Mouse (Mus musculus): Measurements from ENCODE around the gene Olfr222. TPM values are rescaled to one million over a fixed set of nuclear protein-coding genes. Genes with fewer than 3 reads are reported as not detected.

Olfr222 gene
- polyA plus RNA-seq, 1 experiment from 2014 or later: not detected

DNA sequence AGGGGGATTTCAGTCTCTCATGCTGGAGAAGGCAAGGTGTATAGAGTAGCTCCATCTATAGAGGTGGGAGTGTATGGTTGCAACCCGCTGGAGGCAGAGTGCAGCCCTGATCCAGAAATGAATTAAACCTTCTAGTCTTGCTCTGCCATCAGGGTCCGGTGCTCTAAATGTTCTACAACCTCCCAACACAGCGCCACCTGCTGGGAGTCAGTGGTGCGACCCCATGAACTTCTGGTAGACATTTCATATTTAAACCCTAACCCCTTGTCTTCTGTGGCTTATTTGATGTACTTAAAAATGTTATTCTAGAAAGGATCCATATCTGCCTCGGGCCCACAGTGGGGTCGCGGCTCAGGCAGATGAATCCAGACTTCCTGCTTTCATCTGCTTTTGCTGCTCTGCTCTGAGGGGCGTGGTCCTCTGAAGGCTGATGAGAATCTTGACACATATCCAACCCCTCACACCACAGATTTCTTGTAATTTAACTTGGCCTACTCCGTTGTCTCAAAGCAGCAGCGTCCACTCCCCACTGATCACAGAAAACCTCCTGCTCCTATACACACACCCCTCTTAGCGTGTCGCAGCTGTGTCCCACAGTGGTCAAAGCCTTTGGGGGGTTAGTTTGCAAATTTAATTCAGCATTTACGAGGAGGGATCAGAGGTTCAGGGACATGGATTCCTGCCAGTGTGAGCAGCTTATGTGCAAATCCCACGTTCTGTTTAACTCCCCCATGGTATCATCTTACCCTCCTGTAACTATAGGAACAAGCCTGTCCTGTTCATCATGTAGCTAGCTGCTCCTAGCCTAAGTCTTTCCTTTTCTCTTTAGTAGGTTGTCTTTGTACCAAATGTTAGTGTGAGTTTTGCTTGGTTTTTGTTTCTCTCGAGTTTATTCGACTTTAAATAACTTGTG is 38.6 kb downstream of the Olfr222 start:
- no peak overlapping the region for H3K4me2 ChIP-seq (ENCODE audit: low read length)
- peak; percentile 15 for DNase-seq

GRCm38 (mm10) chr11:59531562-59531961 is 44.5 kb downstream of the Olfr222 start:
- ATAC-seq (ENCODE audit: low FRiP score, low TSS enrichment) (no peak; the same call in 1 of the 2 replicates), DNase-seq (no peak)
- H3K4me3 ChIP-seq (replicated peaks; ENCODE audit: low read depth, low read length): no peak overlapping the region
- no peak overlapping the region for H3K4me2 ChIP-seq (ENCODE audit: low read length)
- H3K27ac ChIP-seq (replicated peaks; ENCODE audit: low read depth, low read length): no peak overlapping the region
- WGBS: 90% methylated on average over 5 of the region's 5 CpGs
- H3K4me1 ChIP-seq (ENCODE audit: control insufficient read depth, insufficient read depth, low read length): no peaks in the 10 kb centered on the region
- no peaks in the 10 kb centered on the region for H3K27me3 ChIP-seq (ENCODE audit: control insufficient read depth, insufficient read depth, low read length)
- H3K9ac ChIP-seq (replicated peaks; ENCODE audit: low read length): no peak overlapping the region
- no peaks in the 10 kb centered on the region for H3K36me3 ChIP-seq (ENCODE audit: control insufficient read depth, insufficient read depth, low read length)
- no peaks in the 10 kb centered on the region for H3K9me3 ChIP-seq (ENCODE audit: control insufficient read depth, low read length)

More for the DNA sequence above, 38.6 kb downstream of the Olfr222 start:
- no peak for ATAC-seq (ENCODE audit: low FRiP score, low TSS enrichment)
- Histone ChIP-seq H3K4me3 (replicated peaks; ENCODE audit: low read depth, low read length) (no peak overlapping the region), H3K27me3 (ENCODE audit: control insufficient read depth, insufficient read depth, low read length) (no peaks in the 10 kb centered on the region), H3K9me3 (ENCODE audit: control insufficient read depth, low read length) (no peaks in the 10 kb centered on the region), H3K9ac (replicated peaks; ENCODE audit: low read length) (no peak overlapping the region), H3K27ac (replicated peaks; ENCODE audit: low read depth, low read length) (no peak overlapping the region), H3K4me1 (ENCODE audit: control insufficient read depth, insufficient read depth, low read length) (0 out of 2 replicates have a peak, but pooled peaks cover 4% of the 10 kb centered on the region), H3K36me3 (ENCODE audit: control insufficient read depth, insufficient read depth, low read length) (no peaks in the 10 kb centered on the region)
- WGBS: 65% methylated on average over 16 of the region's 16 CpGs

GRCm38 (mm10) chr11:59530870-59531535 is 45.0 kb downstream of the Olfr222 start:
- Histone ChIP-seq H3K4me1 (ENCODE audit: control insufficient read depth, insufficient read depth, low read length) (no peaks in the 10 kb centered on the region), H3K9me3 (ENCODE audit: control insufficient read depth, low read length) (no peaks in the 10 kb centered on the region), H3K36me3 (ENCODE audit: control insufficient read depth, insufficient read depth, low read length) (no peaks in the 10 kb centered on the region), H3K4me2 (ENCODE audit: low read length) (no peak overlapping the region), H3K27me3 (ENCODE audit: control insufficient read depth, insufficient read depth, low read length) (no peaks in the 10 kb centered on the region), H3K4me3 (replicated peaks; ENCODE audit: low read depth, low read length) (no peak overlapping the region), H3K9ac (replicated peaks; ENCODE audit: low read length) (no peak overlapping the region), H3K27ac (replicated peaks; ENCODE audit: low read depth, low read length) (no peak overlapping the region)
- DNase-seq (no peak), ATAC-seq (ENCODE audit: low FRiP score, low TSS enrichment) (no peak)
- WGBS: 70% methylated on average over 6 of the region's 6 CpGs

DNA sequence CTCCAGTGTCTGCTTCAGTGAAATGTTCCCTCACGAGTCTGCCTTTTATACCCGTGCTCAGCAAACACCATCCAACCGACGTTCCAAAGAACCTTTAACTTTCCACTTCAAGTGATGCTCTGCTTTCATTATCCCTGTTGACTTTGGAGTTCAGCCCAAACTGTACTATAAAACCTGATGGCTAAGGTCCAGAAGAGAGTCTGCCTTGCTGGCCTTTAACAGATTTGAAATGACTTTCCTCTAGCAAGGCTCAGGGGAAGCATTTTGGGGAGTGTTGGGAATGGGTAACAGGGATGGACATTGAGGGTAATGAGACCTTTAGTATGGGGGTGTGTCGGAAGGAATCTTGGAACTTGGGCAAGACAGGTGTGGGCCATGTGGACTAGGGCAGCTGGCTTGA is 45.8 kb downstream of the Olfr222 start:
- Histone ChIP-seq H3K4me2 (ENCODE audit: low read length) (no peak overlapping the region), H3K9ac (replicated peaks; ENCODE audit: low read length) (no peak overlapping the region), H3K4me1 (ENCODE audit: control insufficient read depth, insufficient read depth, low read length) (no peaks in the 10 kb centered on the region), H3K27ac (replicated peaks; ENCODE audit: low read depth, low read length) (no peak overlapping the region), H3K36me3 (ENCODE audit: control insufficient read depth, insufficient read depth, low read length) (no peaks in the 10 kb centered on the region), H3K4me3 (replicated peaks; ENCODE audit: low read depth, low read length) (no peak overlapping the region), H3K9me3 (ENCODE audit: control insufficient read depth, low read length) (no peaks in the 10 kb centered on the region), H3K27me3 (ENCODE audit: control insufficient read depth, insufficient read depth, low read length) (no peaks in the 10 kb centered on the region)
- ATAC-seq (ENCODE audit: low FRiP score, low TSS enrichment) (no peak), DNase-seq (no peak)
- 90% methylated on average over 5 of the region's 5 CpGs for WGBS

- Histone ChIP-seq H3K9ac (replicated peaks; ENCODE audit: low read length) (no peak within 1 kb of the TSS), H3K27me3 (ENCODE audit: control insufficient read depth, insufficient read depth, low read length) (no peaks in the 10 kb centered on the region), H3K4me1 (ENCODE audit: control insufficient read depth, insufficient read depth, low read length) (no peaks in the 10 kb centered on the region), H3K36me3 (ENCODE audit: control insufficient read depth, insufficient read depth, low read length) (no peaks in the 10 kb centered on the region), H3K9me3 (ENCODE audit: control insufficient read depth, low read length) (no peaks in the 10 kb centered on the region), H3K27ac (replicated peaks; ENCODE audit: low read depth, low read length) (no peak within 1 kb of the TSS), H3K4me3 (replicated peaks; ENCODE audit: low read depth, low read length) (no peak within 1 kb of the TSS), H3K4me2 (ENCODE audit: low read length) (no peak within 1 kb of the TSS)
- DNase-seq: peak; percentile 25
- ATAC-seq (ENCODE audit: low FRiP score, low TSS enrichment): no peak
- WGBS: 56% methylated on average over 8 of the region's 8 CpGs
These were observed 49.5 kb downstream of the Olfr222 start, which contains the start of gene Zkscan17 for GRCm38 (mm10) chr11:59526472-59527080. TSS of gene Zkscan17 (minus strand) at chr11:59526751.

- ATAC-seq (ENCODE audit: low FRiP score, low TSS enrichment) (no peak), DNase-seq (peak; percentile 89)
- 13% methylated on average over 10 of the region's 10 CpGs for WGBS
- H3K27me3 ChIP-seq (ENCODE audit: control insufficient read depth, insufficient read depth, low read length): no peaks in the 10 kb centered on the region
- H3K4me1 ChIP-seq (ENCODE audit: control insufficient read depth, insufficient read depth, low read length): no peaks in the 10 kb centered on the region
- no peak overlapping the region for H3K4me3 ChIP-seq (replicated peaks; ENCODE audit: low read depth, low read length)
- H3K4me2 ChIP-seq (ENCODE audit: low read length): no peak overlapping the region
- H3K9ac ChIP-seq (replicated peaks; ENCODE audit: low read length): no peak overlapping the region
- no peaks in the 10 kb centered on the region for H3K9me3 ChIP-seq (ENCODE audit: control insufficient read depth, low read length)
- no peaks in the 10 kb centered on the region for H3K36me3 ChIP-seq (ENCODE audit: control insufficient read depth, insufficient read depth, low read length)
- no peak overlapping the region for H3K27ac ChIP-seq (replicated peaks; ENCODE audit: low read depth, low read length)
These were observed 50.8 kb downstream of the Olfr222 start for GRCm38 (mm10) chr11:59525237-59525636.

GRCm38 (mm10) chr11:59524150-59524549 is 51.9 kb downstream of the Olfr222 start:
- Histone ChIP-seq H3K4me2 (ENCODE audit: low read length) (no peak overlapping the region), H3K4me1 (ENCODE audit: control insufficient read depth, insufficient read depth, low read length) (no peaks in the 10 kb centered on the region), H3K4me3 (replicated peaks; ENCODE audit: low read depth, low read length) (no peak overlapping the region), H3K9me3 (ENCODE audit: control insufficient read depth, low read length) (no peaks in the 10 kb centered on the region), H3K27ac (replicated peaks; ENCODE audit: low read depth, low read length) (no peak overlapping the region), H3K9ac (replicated peaks; ENCODE audit: low read length) (no peak overlapping the region), H3K36me3 (ENCODE audit: control insufficient read depth, insufficient read depth, low read length) (no peaks in the 10 kb centered on the region), H3K27me3 (ENCODE audit: control insufficient read depth, insufficient read depth, low read length) (no peaks in the 10 kb centered on the region)
- no peak for ATAC-seq (ENCODE audit: low FRiP score, low TSS enrichment)
- 96% methylated on average over 2 of the region's 2 CpGs for WGBS
- DNase-seq: no peak
